Mouse (Mus musculus) forebrain, postnatal 0 days (tissue): ENCODE data around the gene Ifnl3. TPM values are rescaled to one million over a fixed set of nuclear protein-coding genes. Genes with fewer than 3 reads are reported as not detected.

Experiments
- ATAC-seq: fragments of 200-750 bp; cut with Nextera tagmentation; 2 replicates; pipeline ENCODE4 v1.8.0; 2017; ENCODE audit warnings: mild to moderate bottlenecking, moderate library complexity
- DNase-seq: peaks from one replicate; pipeline ENCODE4 v3.0.0-alpha.2; 2015
- H3K27ac ChIP-seq: fragments of 300-500 bp; sonication (generic); 2 replicates; pipeline ENCODE4 v1.5.1; 2014; ENCODE audit warnings: low read depth, mild to moderate bottlenecking, antibody characterized with exemption, low read length, moderate library complexity, mixed read lengths
- H3K27me3 ChIP-seq: fragments of 300-500 bp; sonication (generic); 2 replicates; pipeline ENCODE4 v1.6.1; 2014; ENCODE audit warnings: mild to moderate bottlenecking, low read length, mixed read lengths; ENCODE audit not compliant: insufficient read depth
- H3K36me3 ChIP-seq: fragments of 300-500 bp; sonication (generic); 2 replicates; pipeline ENCODE4 v1.6.1; 2014; ENCODE audit warnings: mild to moderate bottlenecking, moderate library complexity; ENCODE audit not compliant: insufficient read depth
- H3K4me1 ChIP-seq: fragments of 300-500 bp; sonication (generic); 2 replicates; pipeline ENCODE4 v1.6.1; 2014; ENCODE audit warnings: antibody characterized with exemption; ENCODE audit not compliant: insufficient read depth
- H3K4me2 ChIP-seq: fragments of 300-500 bp; sonication (generic); 2 replicates; pipeline ENCODE4 v1.6.1; 2014; ENCODE audit warnings: low read depth, mild to moderate bottlenecking, moderate library complexity
- H3K4me3 ChIP-seq: fragments of 300-500 bp; sonication (generic); 2 replicates; pipeline ENCODE4 v1.5.1; 2014; ENCODE audit warnings: low read depth, low read length, mixed read lengths
- H3K9ac ChIP-seq: fragments of 300-500 bp; sonication (generic); 2 replicates; pipeline ENCODE4 v1.6.1; 2014; ENCODE audit warnings: mild to moderate bottlenecking
- H3K9me3 ChIP-seq: fragments of 300-500 bp; sonication (generic); 2 replicates; pipeline ENCODE4 v1.6.1; 2016; ENCODE audit warnings: low read length
- CTCF ChIP-seq: sonication (generic); IDR thresholded peaks from 2 replicates; pipeline ENCODE4 v1.5.1; 2016; ENCODE audit warnings: antibody characterized with exemption, control low read depth, low read depth
- WGBS: fragments of 180-500 bp; shearing (Covaris S2); extraction: QIAGEN DNeasy Blood & Tissue Kit; methylation state at CpG from one replicate; pipeline ENCODE4 v1.1.7; 2014; 5-methylcytosine and 5-hydroxymethylcytosine counted together
- polyA plus RNA-seq: library from polyadenylated mRNA; unstranded; fragments of >200 nt; fragmentation: Nextera tagmentation; extraction: Ambion mirVana; gene quantifications from 2 replicates; pipeline ENCODE4 v1.2.1, GENCODE M21; 2015
- total RNA-seq: library from RNA; depleted of rRNA; stranded (reverse); fragments of >200 nt; gene quantifications from 2 replicates; pipeline ENCODE4 v1.2.3, GENCODE M21; 2014

The Ifnl3 gene
- total and polyA plus RNA-seq, 2 experiments from 2014 or later = not detected

GRCm38 (mm10) chr7:28557708-28558107 lies 35.1 kb downstream of the Ifnl3 start:
- no peak for TF ChIP-seq CTCF
- no peak for DNase-seq
- no peaks in the 10 kb centered on the region for H3K4me1 ChIP-seq
- H3K36me3 ChIP-seq = peaks cover 38% of the 10 kb centered on the region
- H3K27ac ChIP-seq = no peak overlapping the region
- ATAC-seq = no peak
- WGBS = 90% methylated on average over 6 of the region's 6 CpGs
- no peak overlapping the region for H3K4me3 ChIP-seq
- no peaks in the 10 kb centered on the region for H3K9me3 ChIP-seq
- H3K4me2 ChIP-seq = no peak overlapping the region
- no peak overlapping the region for H3K9ac ChIP-seq
- H3K27me3 ChIP-seq = no peaks in the 10 kb centered on the region

GRCm38 (mm10) chr7:28558486-28558885 lies 35.9 kb downstream of the Ifnl3 start:
- Histone ChIP-seq H3K4me3 (no peak overlapping the region), H3K4me2 (no peak overlapping the region), H3K4me1 (no peaks in the 10 kb centered on the region), H3K9ac (no peak overlapping the region), H3K27ac (no peak overlapping the region), H3K9me3 (no peaks in the 10 kb centered on the region), H3K27me3 (no peaks in the 10 kb centered on the region), H3K36me3 (peaks cover 44% of the 10 kb centered on the region)
- no peak for ATAC-seq
- no peak for DNase-seq
- 56% methylated on average over 4 of the region's 4 CpGs for WGBS
- no peak for TF ChIP-seq CTCF

GRCm38 (mm10) chr7:28560856-28561255 lies 38.2 kb downstream of the Ifnl3 start:
- Histone ChIP-seq H3K4me2 (no peak overlapping the region), H3K4me1 (no peaks in the 10 kb centered on the region), H3K9me3 (no peaks in the 10 kb centered on the region), H3K9ac (no peak overlapping the region), H3K27me3 (no peaks in the 10 kb centered on the region), H3K36me3 (peaks cover 60% of the 10 kb centered on the region), H3K4me3 (no peak overlapping the region), H3K27ac (no peak overlapping the region)
- no peak for DNase-seq
- no peak for TF ChIP-seq CTCF
- 92% methylated on average over 10 of the region's 10 CpGs for WGBS
- no peak for ATAC-seq

- H3K9ac ChIP-seq = no peak overlapping the region
- H3K27ac ChIP-seq = no peak overlapping the region
- WGBS = 90% methylated on average over 11 of the region's 11 CpGs
- no peak for TF ChIP-seq CTCF
- H3K4me2 ChIP-seq = no peak overlapping the region
- H3K4me1 ChIP-seq = no peaks in the 10 kb centered on the region
- no peak overlapping the region for H3K4me3 ChIP-seq
- H3K36me3 ChIP-seq = peaks cover 68% of the 10 kb centered on the region
- no peaks in the 10 kb centered on the region for H3K9me3 ChIP-seq
- DNase-seq (no peak), ATAC-seq (no peak)
- H3K27me3 ChIP-seq = no peaks in the 10 kb centered on the region
These were observed 39.3 kb downstream of the Ifnl3 start for GRCm38 (mm10) chr7:28561967-28562366.

GRCm38 (mm10) chr7:28562371-28562770 lies 39.7 kb downstream of the Ifnl3 start:
- H3K4me3 ChIP-seq = no peak overlapping the region
- no peaks in the 10 kb centered on the region for H3K9me3 ChIP-seq
- H3K9ac ChIP-seq = no peak overlapping the region
- 92% methylated on average over 13 of the region's 13 CpGs for WGBS
- no peak for TF ChIP-seq CTCF
- peaks cover 72% of the 10 kb centered on the region for H3K36me3 ChIP-seq
- no peak for ATAC-seq
- H3K27ac ChIP-seq = no peak overlapping the region
- no peaks in the 10 kb centered on the region for H3K4me1 ChIP-seq
- H3K4me2 ChIP-seq = no peak overlapping the region
- no peak for DNase-seq
- no peaks in the 10 kb centered on the region for H3K27me3 ChIP-seq

- ATAC-seq (no peak), DNase-seq (no peak)
- no peak overlapping the region for H3K4me2 ChIP-seq
- no peak overlapping the region for H3K9ac ChIP-seq
- WGBS = 91% methylated on average over 13 of the region's 13 CpGs
- no peak overlapping the region for H3K27ac ChIP-seq
- H3K4me3 ChIP-seq = no peak overlapping the region
- H3K9me3 ChIP-seq = no peaks in the 10 kb centered on the region
- no peaks in the 10 kb centered on the region for H3K27me3 ChIP-seq
- TF ChIP-seq CTCF = no peak
- peaks cover 76% of the 10 kb centered on the region for H3K36me3 ChIP-seq
- H3K4me1 ChIP-seq = no peaks in the 10 kb centered on the region
These were observed 40.3 kb downstream of the Ifnl3 start for GRCm38 (mm10) chr7:28562951-28563350.

GRCm38 (mm10) chr7:28565407-28565806 lies 42.8 kb downstream of the Ifnl3 start:
- Histone ChIP-seq H3K36me3 (peaks cover 62% of the 10 kb centered on the region), H3K9me3 (no peaks in the 10 kb centered on the region), H3K27me3 (no peaks in the 10 kb centered on the region), H3K9ac (no peak overlapping the region), H3K4me3 (no peak overlapping the region), H3K4me2 (no peak overlapping the region), H3K4me1 (no peaks in the 10 kb centered on the region), H3K27ac (no peak overlapping the region)
- WGBS = 69% methylated on average over 5 of the region's 5 CpGs
- ATAC-seq = peak; percentile 34; the same call in 1 of the 2 replicates
- no peak for DNase-seq
- TF ChIP-seq CTCF = no peak

- Histone ChIP-seq H3K9ac (no peak overlapping the region), H3K4me1 (no peaks in the 10 kb centered on the region), H3K36me3 (peaks cover 48% of the 10 kb centered on the region), H3K27ac (no peak overlapping the region), H3K9me3 (no peaks in the 10 kb centered on the region), H3K27me3 (no peaks in the 10 kb centered on the region), H3K4me3 (no peak overlapping the region), H3K4me2 (no peak overlapping the region)
- no peak for TF ChIP-seq CTCF
- ATAC-seq (no peak), DNase-seq (no peak)
- WGBS = 90% methylated on average over 4 of the region's 4 CpGs
These were observed 44.9 kb downstream of the Ifnl3 start for GRCm38 (mm10) chr7:28567539-28567938.
